Comparison of ENCODE assay signal across 27 mouse cellular contexts in the genomic region with DNA sequence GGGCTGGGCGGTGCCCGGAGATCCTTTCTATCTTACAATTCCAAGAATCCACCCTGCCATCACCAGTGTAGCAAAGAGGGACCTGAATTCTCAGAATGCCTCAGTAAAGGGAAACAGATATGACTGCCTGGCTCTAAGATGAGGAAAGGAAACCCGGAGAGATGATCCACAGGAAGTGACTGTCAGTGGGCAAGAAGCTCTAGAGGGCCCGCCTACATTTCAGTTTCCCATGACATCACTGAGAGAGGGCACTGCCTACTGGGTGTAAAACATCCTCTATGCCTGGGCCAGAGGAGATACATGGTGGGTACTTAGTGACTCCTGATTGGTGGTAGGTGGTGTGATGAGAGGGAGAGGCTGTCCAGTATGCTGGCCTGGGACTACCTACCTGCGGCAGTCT. TPM values are rescaled to one million over a fixed set of nuclear protein-coding genes. Genes with fewer than 3 reads are reported as not detected.
DNase-seq lines count a peak whose midpoint lies in the region; ATAC-seq and TF ChIP-seq lines count a peak whose summit lies in the region.
"Had no signal": no experiment of that assay in that cellular context is flagged by ENCODE, and none has a peak within 500 bp of the region (broad histone marks: within the 10 kb centered on the region; RNA-seq: fewer than 3 reads in every experiment).

No protein-coding gene starts in this region.

- no peak for TF ChIP-seq CTCF in lung, postnatal 0 days (IDR thresholded peaks at IDR 0.05)
- TF ChIP-seq CTCF in lung, adult 2 months (IDR thresholded peaks at IDR 0.05; ENCODE audit: insufficient read depth, low read length) = no peak
- no peak for TF ChIP-seq CTCF in bone marrow macrophage, adult 2 months (IDR thresholded peaks at IDR 0.05; ENCODE audit: low read depth, low read length)

- H3K79me2 ChIP-seq in myocyte (ENCODE audit: control insufficient read depth, insufficient read depth) = no peaks in the 10 kb centered on the region

- WGBS in lung, postnatal 0 days = 79% methylated on average over 5 of the region's 5 CpGs
- WGBS in lung, adult 2 months = 76% methylated on average over 5 of the region's 5 CpGs

- H3K4me1 ChIP-seq in lung, postnatal 0 days (ENCODE audit: insufficient read depth, low read depth, low read length) = no peaks in the 10 kb centered on the region
- H3K4me1 ChIP-seq in lung, adult 2 months (ENCODE audit: control insufficient read depth, insufficient read depth, low read length) = no peaks in the 10 kb centered on the region
- H3K4me1 ChIP-seq in bone marrow macrophage, adult 2 months (ENCODE audit: control insufficient read depth, insufficient read depth, low read length) = peaks cover 6% of the 10 kb centered on the region
- H3K4me1 ChIP-seq: embryonic facial prominence, embryonic 13.5 days; forebrain, embryonic 10.5 days; forebrain, embryonic 15.5 days; hindbrain, embryonic 13.5 days; midbrain, embryonic 13.5 days had no signal

- H3K4me3 ChIP-seq in lung, postnatal 0 days (ENCODE audit: low read depth, low read length) = no peak overlapping the region
- no peak overlapping the region for H3K4me3 ChIP-seq in lung, adult 2 months (replicated peaks; ENCODE audit: extremely low read depth, low read depth, low read length)
- H3K4me3 ChIP-seq in bone marrow macrophage, adult 2 months (ENCODE audit: insufficient read depth, low read length) = no peak overlapping the region
- no peak overlapping the region for H3K4me3 ChIP-seq in myocyte
- H3K4me3 ChIP-seq: embryonic facial prominence, embryonic 13.5 days; forebrain, embryonic 10.5 days; forebrain, embryonic 15.5 days; hindbrain, embryonic 13.5 days; midbrain, embryonic 13.5 days had no signal

- H3ac ChIP-seq in myocyte (ENCODE audit: control insufficient read depth, insufficient read length) = no peak overlapping the region

- H3K4me2 ChIP-seq in lung, postnatal 0 days (replicated peaks; ENCODE audit: low read depth, low read length) = no peak overlapping the region
- peak overlapping the region; percentile 57 for H3K4me2 ChIP-seq in myocyte (ENCODE audit: low read depth)
- H3K4me2 ChIP-seq: embryonic facial prominence, embryonic 13.5 days; forebrain, embryonic 15.5 days; hindbrain, embryonic 13.5 days; lung, embryonic 14.5 days; midbrain, embryonic 13.5 days had no signal

- H3K27ac ChIP-seq in lung, postnatal 0 days (ENCODE audit: low read length) = no peak overlapping the region
- peak overlapping the region; percentile 17; the same call in 1 of the 2 replicates for H3K27ac ChIP-seq in bone marrow macrophage, adult 2 months (ENCODE audit: insufficient read depth, low read depth, low read length)
- H3K27ac ChIP-seq: embryonic facial prominence, embryonic 13.5 days; forebrain, embryonic 10.5 days; forebrain, embryonic 15.5 days; hindbrain, embryonic 13.5 days; liver, embryonic 14.5 days; midbrain, embryonic 13.5 days had no signal

- no peak for TF ChIP-seq EP300 in lung, postnatal 0 days (IDR thresholded peaks at IDR 0.05)

- no peaks in the 10 kb centered on the region for H3K27me3 ChIP-seq in lung, postnatal 0 days (replicated peaks; ENCODE audit: insufficient read depth, low read length)
- H3K27me3 ChIP-seq in myocyte (ENCODE audit: control insufficient read depth, insufficient read depth, insufficient read length) = no peaks in the 10 kb centered on the region
- H3K27me3 ChIP-seq: embryonic facial prominence, embryonic 13.5 days; forebrain, embryonic 15.5 days; hindbrain, embryonic 13.5 days; midbrain, embryonic 13.5 days had no signal

- H3K9me3 ChIP-seq in lung, postnatal 0 days (ENCODE audit: low read length) = no peaks in the 10 kb centered on the region
- H3K9me3 ChIP-seq: embryonic facial prominence, embryonic 13.5 days; forebrain, embryonic 10.5 days; forebrain, embryonic 15.5 days; hindbrain, embryonic 13.5 days; midbrain, embryonic 13.5 days had no signal

- H3K9ac ChIP-seq in lung, postnatal 0 days (replicated peaks; ENCODE audit: low read depth) = no peak overlapping the region
- H3K9ac ChIP-seq: embryonic facial prominence, embryonic 13.5 days; forebrain, embryonic 15.5 days; hindbrain, embryonic 13.5 days; liver, embryonic 14.5 days; lung, embryonic 14.5 days; midbrain, embryonic 13.5 days had no signal

- no peaks in the 10 kb centered on the region for H3K36me3 ChIP-seq in lung, postnatal 0 days (ENCODE audit: insufficient read depth, low read length)
- no peaks in the 10 kb centered on the region for H3K36me3 ChIP-seq in myocyte (ENCODE audit: control insufficient read depth, insufficient read depth)
- H3K36me3 ChIP-seq: embryonic facial prominence, embryonic 13.5 days; forebrain, embryonic 10.5 days; forebrain, embryonic 15.5 days; hindbrain, embryonic 13.5 days; midbrain, embryonic 13.5 days had no signal

- peak; percentile 6 for DNase-seq in lung, postnatal 0 days (ENCODE audit: low spot score)
- no peak for DNase-seq in lung, adult 2 months
- peak; percentile 4 for DNase-seq in A20 (ENCODE audit: low read depth, low spot score)
- no peak for DNase-seq in cerebellum, postnatal 36 days
- DNase-seq in urinary bladder, postnatal 14 days (ENCODE audit: low spot score) = no peak
- DNase-seq: adrenal gland, postnatal 36 days; cerebellum, adult 8-10 months; cerebellum, postnatal 25 days; gastrocnemius, postnatal 25 days; heart, adult 18-20 months; heart, postnatal 4 days; kidney, adult 11 months; kidney, postnatal 14 days; left cerebral cortex, postnatal 4 days; liver; lung, embryonic 14.5 days; retina, postnatal 1 day; right cerebral cortex, postnatal 14 days had no signal

- no peak for ATAC-seq in lung, postnatal 0 days
- ATAC-seq: forebrain, embryonic 15.5 days; inflammation-experienced regulatory T-cells, adult 6 months; midbrain, embryonic 13.5 days had no signal

- no peak for TF ChIP-seq POLR2A in lung, adult 2 months (IDR thresholded peaks at IDR 0.05; ENCODE audit: borderline replicate concordance, extremely low read depth, low read depth, low read length)
- TF ChIP-seq POLR2A in bone marrow macrophage, adult 2 months (IDR thresholded peaks at IDR 0.05; ENCODE audit: borderline replicate concordance, low read depth, low read length) = no peak
- TF ChIP-seq POLR2A in myocyte (IDR thresholded peaks at IDR 0.05; ENCODE audit: insufficient read length, low read depth) = no peak

TF ChIP-seq in myocyte, 11 proteins besides CTCF, POLR2A, EP300 and RAD21:
- TF ChIP-seq TCF12 (IDR thresholded peaks at IDR 0.05; ENCODE audit: insufficient read depth, poor library complexity, severe bottlenecking) (no peak), MYOD1 (IDR thresholded peaks at IDR 0.05; ENCODE audit: control insufficient read depth in 1 of 3, insufficient read length in 2 of 3, low read depth in 2 of 3) (no peak), TCF3 (IDR thresholded peaks at IDR 0.05; ENCODE audit: insufficient read length, low read depth) (no peak), POLR2AphosphoS2 (IDR thresholded peaks at IDR 0.05; ENCODE audit: insufficient read length, low read depth) (no peak), E2F4 (IDR thresholded peaks at IDR 0.05; ENCODE audit: insufficient read depth) (no peak), SRF (IDR thresholded peaks at IDR 0.05; ENCODE audit: control insufficient read depth, insufficient read length, low read depth) (no peak), USF1 (IDR thresholded peaks at IDR 0.05; ENCODE audit: low read depth) (no peak), REST (IDR thresholded peaks at IDR 0.05; ENCODE audit: insufficient read depth, insufficient read length) (no peak), MYOG (IDR thresholded peaks at IDR 0.05; ENCODE audit: control insufficient read depth in 1 of 3, insufficient read depth in 1 of 3, insufficient read length in 2 of 3, low read depth in 2 of 3) (no peak), CEBPB (IDR thresholded peaks at IDR 0.05; ENCODE audit: insufficient read depth, poor library complexity, severe bottlenecking) (no peak)
TF ChIP-seq in myocyte: peak in this region for 0.

RNA-seq across cellular contexts. Expression of a gene that starts 58.6 kb away (rescaled TPM):
- 0.47 and 0.67 TPM in 2 replicates for polyA plus RNA-seq in lung, postnatal 0 days (2015; fragmentation: Nextera tagmentation; extraction: Ambion mirVana)
- polyA plus RNA-seq in lung, adult 2 months (2012; rRNA removed) = 1.1 and 2.0 TPM in 2 replicates
- not detected in 2 replicates for polyA plus RNA-seq in bone marrow macrophage, adult 2 months (2012; ENCODE audit: insufficient read depth, insufficient read length, missing spikeins)
- 35.3 TPM for polyA plus RNA-seq in myocyte (2012; fragmentation: generic; extraction: Trizol)
- polyA plus RNA-seq: inflammation-experienced regulatory T-cells, adult 6 months had no signal

Comparison
In these comparisons a context has a peak if more than half of its experiments do, and no peak if none do; other contexts are left out.
1. DNase-seq: peak in lung, postnatal 0 days (single experiment) and A20 (single experiment); none in lung, adult 2 months (single experiment), cerebellum, postnatal 36 days (0 of 2) and urinary bladder, postnatal 14 days (single experiment).
2. RNA of a gene that starts 58.6 kb away (polyA plus RNA-seq): 35.3 TPM in myocyte (single experiment); 1.1 to 2.0 TPM in lung, adult 2 months, 0.47 to 0.67 TPM in lung, postnatal 0 days and not detected in bone marrow macrophage, adult 2 months; every median in the first group is over 10 times any median in the second.